Mouse (Mus musculus) heart, postnatal 0 days (tissue): ENCODE results near the gene Nrip1. TPM values are rescaled to one million over a fixed set of nuclear protein-coding genes. Genes with fewer than 3 reads are reported as not detected.
A peak's percentile ranks its signal among the peaks of the same experiment; 100 is the strongest.

Experiments
- ATAC-seq: fragments of 200-750 bp; cut with Nextera tagmentation; 2 replicates; pipeline ENCODE4 v1.8.0; 2017; ENCODE audit warnings: low read depth, moderate number of reproducible peaks, moderate library complexity; ENCODE audit not compliant: insufficient read depth
- DNase-seq: peaks from one replicate; pipeline ENCODE4 v3.0.0-alpha.2; 2016; ENCODE audit warnings: low spot score
- H3K27ac ChIP-seq: fragments of 300-500 bp; sonication (generic); 2 replicates; pipeline ENCODE4 v1.5.1; 2014; ENCODE audit warnings: low read depth, mild to moderate bottlenecking
- H3K27me3 ChIP-seq: fragments of 300-500 bp; sonication (generic); 2 replicates; pipeline ENCODE4 v1.6.1; 2014; ENCODE audit warnings: low read length, mixed read lengths; ENCODE audit not compliant: control insufficient read depth, insufficient read depth
- H3K36me3 ChIP-seq: fragments of 300-500 bp; sonication (generic); replicated peaks from 2 replicates; pipeline ENCODE4 v1.6.1; 2014; ENCODE audit warnings: low read length, mixed read lengths; ENCODE audit not compliant: control insufficient read depth, insufficient read depth
- H3K4me1 ChIP-seq: fragments of 300-500 bp; sonication (generic); 2 replicates; pipeline ENCODE4 v1.6.1; 2014; ENCODE audit warnings: antibody characterized with exemption; ENCODE audit not compliant: control insufficient read depth, insufficient read depth
- H3K4me2 ChIP-seq: fragments of 300-500 bp; sonication (generic); 2 replicates; pipeline ENCODE4 v1.6.1; 2014; ENCODE audit warnings: low read depth, mild to moderate bottlenecking, low read length, moderate library complexity
- H3K4me3 ChIP-seq: fragments of 300-500 bp; sonication (generic); 2 replicates; pipeline ENCODE4 v1.5.1; 2014; ENCODE audit warnings: low read depth, low read length
- H3K9ac ChIP-seq: fragments of 300-500 bp; sonication (generic); replicated peaks from 2 replicates; pipeline ENCODE4 v1.6.1; 2014; ENCODE audit warnings: low read depth, low read length, mixed read lengths
- H3K9me3 ChIP-seq: fragments of 300-500 bp; sonication (generic); replicated peaks from 2 replicates; pipeline ENCODE4 v1.6.1; 2016; ENCODE audit warnings: low read length; ENCODE audit not compliant: control insufficient read depth
- CTCF ChIP-seq: IDR thresholded peaks from 2 replicates; pipeline ENCODE4 v1.5.1; 2016; ENCODE audit warnings: antibody characterized with exemption, control low read depth, low read depth
- EP300 ChIP-seq: IDR thresholded peaks from 2 replicates; pipeline ENCODE4 v1.6.1; 2016; ENCODE audit warnings: antibody characterized with exemption, low read depth
- WGBS: fragments of 180-500 bp; shearing (Covaris S2); extraction: QIAGEN DNeasy Blood & Tissue Kit; methylation state at CpG from one replicate; pipeline ENCODE4 v1.1.7; 2014; 5-methylcytosine and 5-hydroxymethylcytosine counted together
- polyA plus RNA-seq: library from polyadenylated mRNA; unstranded; fragments of >200 nt; fragmentation: Nextera tagmentation; extraction: Ambion mirVana; gene quantifications from 2 replicates; pipeline ENCODE4 v1.2.1, GENCODE M21; 2015
- total RNA-seq: library from RNA; depleted of rRNA; stranded (reverse); fragments of >200 nt; gene quantifications from 2 replicates; pipeline ENCODE4 v1.2.3, GENCODE M21; 2014; ENCODE audit warnings: low replicate concordance

Nrip1 gene
- total and polyA plus RNA-seq, 2 experiments from 2014 or later = 9.0 to 13.3 TPM

DNA sequence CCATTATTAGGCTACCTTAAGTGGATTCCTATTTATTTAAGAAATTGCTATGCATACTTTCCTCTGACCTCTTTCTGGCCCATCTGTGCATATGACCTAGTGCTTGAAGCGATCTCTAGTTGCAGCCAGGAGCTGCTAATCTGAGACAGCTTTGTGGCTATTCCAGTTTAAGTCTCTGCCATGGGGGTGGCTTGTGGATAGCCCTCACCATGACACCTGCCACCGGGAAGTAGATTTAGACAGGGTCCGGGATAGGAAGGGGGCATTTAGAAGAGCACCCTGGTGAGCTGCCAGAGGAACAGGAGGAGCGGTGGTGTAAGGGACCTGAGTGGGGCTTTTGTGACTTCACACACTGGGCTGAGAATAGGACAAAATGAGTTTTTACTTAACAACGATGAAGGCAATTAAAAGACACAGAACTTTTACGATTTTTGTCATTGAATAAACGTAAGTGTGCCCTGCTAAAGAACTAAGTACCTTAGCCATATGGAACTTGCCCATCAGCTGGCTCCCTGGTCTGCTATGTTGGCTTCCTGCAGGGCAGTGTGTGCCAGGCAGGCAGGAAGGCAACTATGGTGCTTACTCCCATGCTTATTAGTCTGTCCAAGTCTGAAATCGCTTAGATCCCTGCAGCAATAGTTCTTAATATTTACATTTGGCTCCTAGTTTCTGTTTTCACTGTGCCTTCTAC lies 72.4 kb downstream of the Nrip1 start:
- ATAC-seq = no peak
- no peaks in the 10 kb centered on the region for H3K36me3 ChIP-seq
- no peak overlapping the region for H3K4me3 ChIP-seq
- no peaks in the 10 kb centered on the region for H3K27me3 ChIP-seq
- H3K9me3 ChIP-seq = no peaks in the 10 kb centered on the region
- H3K4me2 ChIP-seq = no peak overlapping the region
- 0 out of 2 replicates have a peak, but pooled peaks cover 9% of the 10 kb centered on the region for H3K4me1 ChIP-seq
- H3K9ac ChIP-seq = no peak overlapping the region
- no peak for DNase-seq
- 73% methylated on average over 8 of the region's 8 CpGs for WGBS
- H3K27ac ChIP-seq = no peak overlapping the region
- TF ChIP-seq EP300 (no peak), CTCF (no peak)

DNA sequence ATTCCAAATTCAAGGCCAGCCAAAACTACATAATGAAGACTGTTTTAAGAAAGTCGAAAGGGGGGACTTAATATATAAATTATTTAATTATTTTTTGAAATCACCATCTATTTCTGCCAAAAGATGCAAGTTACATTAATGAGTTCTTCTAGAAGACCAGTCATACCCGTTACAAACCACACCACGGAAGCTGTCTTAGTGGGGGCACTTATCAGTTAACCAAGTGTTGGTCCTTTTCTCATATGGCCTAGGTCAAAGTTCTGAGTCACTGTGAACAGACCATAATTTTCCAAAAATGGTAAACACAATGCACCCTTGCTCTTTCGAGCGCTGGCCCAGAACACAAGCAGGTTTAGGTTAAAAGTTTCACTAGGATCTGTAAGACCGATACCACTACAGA lies 73.2 kb downstream of the Nrip1 start:
- 91% methylated on average over 6 of the region's 6 CpGs for WGBS
- Histone ChIP-seq H3K4me3 (no peak overlapping the region), H3K27ac (no peak overlapping the region), H3K9ac (no peak overlapping the region), H3K36me3 (no peaks in the 10 kb centered on the region), H3K4me2 (no peak overlapping the region), H3K27me3 (no peaks in the 10 kb centered on the region), H3K9me3 (no peaks in the 10 kb centered on the region), H3K4me1 (0 out of 2 replicates have a peak, but pooled peaks cover 9% of the 10 kb centered on the region)
- no peak for DNase-seq
- TF ChIP-seq CTCF (no peak), EP300 (no peak)
- ATAC-seq = no peak

DNA sequence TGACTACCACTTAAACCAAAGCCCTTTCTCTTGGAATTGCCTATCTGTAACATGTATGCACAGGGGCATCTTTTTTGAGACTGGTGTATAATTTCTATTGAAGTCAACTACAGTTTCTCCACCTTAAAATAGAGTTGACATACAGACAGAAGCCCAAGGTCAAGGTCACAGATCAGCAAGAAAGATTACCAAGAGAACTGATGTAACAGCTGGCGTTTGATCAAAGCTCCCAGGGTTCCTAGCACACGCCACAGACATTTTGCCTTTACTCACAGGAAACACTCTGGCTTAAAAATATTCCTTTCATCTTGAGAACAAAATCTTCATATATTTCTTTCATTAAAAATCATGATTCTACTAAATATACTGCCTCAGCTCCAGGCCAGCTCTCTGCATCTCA lies 74.1 kb downstream of the Nrip1 start:
- TF ChIP-seq CTCF = no peak
- no peak for TF ChIP-seq EP300
- no peak overlapping the region for H3K4me3 ChIP-seq
- no peak for ATAC-seq
- H3K9ac ChIP-seq = no peak overlapping the region
- no peak for DNase-seq
- H3K9me3 ChIP-seq = no peaks in the 10 kb centered on the region
- H3K27ac ChIP-seq = no peak overlapping the region
- H3K4me1 ChIP-seq = peaks cover 18% of the 10 kb centered on the region; the same call in 1 of the 2 replicates
- H3K4me2 ChIP-seq = no peak overlapping the region
- WGBS = 61% methylated on average over 2 of the region's 2 CpGs
- H3K36me3 ChIP-seq = no peaks in the 10 kb centered on the region
- no peaks in the 10 kb centered on the region for H3K27me3 ChIP-seq

DNA sequence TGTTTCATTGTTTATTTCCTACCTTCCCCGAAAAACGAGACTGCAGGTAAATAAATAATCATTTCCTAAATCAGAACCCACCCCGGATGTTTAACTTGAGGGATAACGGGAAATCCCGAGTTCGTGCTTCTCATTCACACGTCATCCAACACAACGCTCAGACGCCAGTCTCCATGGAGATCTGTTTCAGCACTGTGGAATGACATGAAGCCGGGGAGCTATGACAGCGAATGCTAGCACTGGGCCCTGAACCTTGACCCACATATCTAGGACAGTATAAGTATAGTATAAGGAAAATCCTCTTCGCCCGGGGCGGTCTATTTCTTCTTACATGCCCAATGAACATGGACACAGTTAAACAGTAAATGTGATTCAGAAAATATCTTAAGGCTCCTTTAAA lies 78.3 kb downstream of the Nrip1 start:
- TF ChIP-seq CTCF = no peak
- TF ChIP-seq EP300 = no peak
- H3K4me1 ChIP-seq = peaks cover 19% of the 10 kb centered on the region; the same call in 1 of the 2 replicates
- no peaks in the 10 kb centered on the region for H3K27me3 ChIP-seq
- DNase-seq (no peak), ATAC-seq (no peak)
- H3K9ac ChIP-seq = no peak overlapping the region
- 65% methylated on average over 14 of the region's 14 CpGs for WGBS
- no peak overlapping the region for H3K4me2 ChIP-seq
- H3K36me3 ChIP-seq = peaks cover 24% of the 10 kb centered on the region
- no peaks in the 10 kb centered on the region for H3K9me3 ChIP-seq
- H3K4me3 ChIP-seq = no peak overlapping the region
- H3K27ac ChIP-seq = no peak overlapping the region

DNA sequence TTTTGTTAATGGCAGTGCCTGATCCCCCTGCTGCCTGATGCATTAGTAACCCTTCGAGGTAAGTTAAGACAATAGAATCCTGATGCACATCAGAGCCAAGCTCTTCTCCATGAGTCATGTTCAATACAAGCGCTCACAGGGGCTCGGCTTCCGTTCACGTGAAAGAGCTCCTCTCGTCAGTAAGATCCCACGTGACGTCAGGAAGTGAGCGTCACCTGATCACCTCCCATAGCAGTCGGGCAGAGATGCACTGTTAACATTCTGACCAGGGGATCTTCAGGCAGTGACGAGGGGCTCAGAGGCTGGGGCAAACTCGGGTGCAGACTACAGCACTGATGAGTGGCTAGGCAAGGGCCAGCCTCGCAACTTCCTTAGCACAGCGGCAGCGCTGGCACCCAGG lies 79.1 kb downstream of the Nrip1 start:
- Histone ChIP-seq H3K4me2 (peak overlapping the region; percentile 30; the same call in 1 of the 2 replicates), H3K27ac (peak overlapping the region; percentile 80), H3K36me3 (peaks cover 31% of the 10 kb centered on the region), H3K4me3 (no peak overlapping the region), H3K27me3 (no peaks in the 10 kb centered on the region), H3K4me1 (peaks cover 19% of the 10 kb centered on the region; the same call in 1 of the 2 replicates), H3K9me3 (no peaks in the 10 kb centered on the region), H3K9ac (no peak overlapping the region)
- ATAC-seq = peak; percentile 43
- 67% methylated on average over 15 of the region's 15 CpGs for WGBS
- TF ChIP-seq EP300 (no peak), CTCF (no peak)
- DNase-seq = peak; percentile 40

DNA sequence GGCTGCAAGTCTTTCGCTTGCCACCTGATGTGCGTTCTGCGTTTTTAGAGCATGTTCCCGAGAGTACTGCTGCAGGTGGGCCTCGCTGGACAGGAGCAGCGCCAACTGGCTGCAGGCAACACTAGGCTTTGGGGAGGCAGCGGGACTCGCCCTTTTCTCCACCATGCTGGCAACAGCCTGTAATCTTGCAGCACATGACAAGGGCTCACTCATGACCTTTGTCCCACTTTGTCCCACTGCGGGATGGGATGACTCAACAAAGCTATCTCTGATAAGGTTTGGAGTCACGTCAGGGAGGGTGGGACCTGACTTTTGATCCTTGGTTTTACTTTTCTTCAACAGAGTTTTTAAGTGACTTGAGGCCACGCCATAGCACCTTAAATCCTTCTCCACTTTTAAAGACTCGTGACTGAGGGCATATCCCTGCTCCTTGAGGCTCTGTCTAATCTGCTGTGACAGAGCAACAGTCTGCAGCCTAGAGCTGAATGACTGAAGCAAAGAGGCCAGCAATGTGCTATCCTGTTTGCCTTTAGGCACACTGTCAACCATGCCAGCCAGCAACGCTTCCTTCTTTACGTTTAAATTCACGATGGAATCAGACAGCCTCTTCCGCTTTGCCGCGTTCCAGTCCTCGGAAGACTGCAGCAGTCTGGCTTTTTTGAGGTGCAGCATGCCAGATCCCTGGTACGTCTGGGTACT lies 79.7 kb downstream of the Nrip1 start:
- Histone ChIP-seq H3K27ac (peak overlapping the region; percentile 80), H3K27me3 (no peaks in the 10 kb centered on the region), H3K9me3 (no peaks in the 10 kb centered on the region), H3K4me3 (no peak overlapping the region), H3K4me2 (peak overlapping the region; percentile 35; the same call in 1 of the 2 replicates), H3K9ac (no peak overlapping the region), H3K4me1 (peaks cover 19% of the 10 kb centered on the region; the same call in 1 of the 2 replicates), H3K36me3 (peaks cover 35% of the 10 kb centered on the region)
- peak; percentile 92 for ATAC-seq
- WGBS = 41% methylated on average over 20 of the region's 20 CpGs
- TF ChIP-seq EP300 (peak; percentile 94), CTCF (peak; percentile 34)
- DNase-seq = peak; percentile 78
